Mouse (Mus musculus): ENCODE data around the gene Olfr768. TPM values are rescaled to one million over a fixed set of nuclear protein-coding genes. Genes with fewer than 3 reads are reported as not detected.
"Not testable (repeated sequence)": the region's sequence is repeated elsewhere in the genome, so short reads cannot be mapped to it uniquely, and the experiment has no call there.

Olfr768 gene
- polyA plus RNA-seq, 2 experiments: not detected

- TF ChIP-seq EP300 (IDR thresholded peaks at IDR 0.05; ENCODE audit: low read depth): no peak
- no peak for TF ChIP-seq CTCF (IDR thresholded peaks at IDR 0.05; ENCODE audit: low read depth)
- Histone ChIP-seq H3K4me3 (ENCODE audit: insufficient read depth in 1 of 2, low read depth in 2 of 2, low read length in 2 of 2) (no peak within 1 kb of the TSS), H3K9me3 (ENCODE audit: control insufficient read depth, low read length) (no peaks in the 10 kb centered on the region), H3K4me1 (replicated peaks; ENCODE audit: control insufficient read depth in 2 of 2, insufficient read depth in 2 of 2, low read length in 1 of 2) (no peaks in the 10 kb centered on the region), H3K36me3 (replicated peaks; ENCODE audit: control insufficient read depth, insufficient read depth, low read depth) (no peaks in the 10 kb centered on the region), H3K4me2 (ENCODE audit: low read depth) (no peak within 1 kb of the TSS), H3K27ac (no peak within 1 kb of the TSS), H3K9ac (replicated peaks) (no peak within 1 kb of the TSS), H3K27me3 (ENCODE audit: control insufficient read depth, insufficient read depth, low read length) (no peaks in the 10 kb centered on the region)
- no peak for DNase-seq (ENCODE audit: low read depth in 3 of 3, low spot score in 3 of 3)
- WGBS (ENCODE audit: insufficient replicate concordance): 57% methylated on average over 2 of the region's 2 CpGs
- ATAC-seq (ENCODE audit: insufficient read depth): no peak
Observed at GRCm38 (mm10) chr10:129068877-129069276, 30.3 kb downstream of the Olfr768 start, which contains the start of gene Olfr766-ps1. TSS of gene Olfr766-ps1 (minus strand) at chr10:129068977.

GRCm38 (mm10) chr10:129049898-129050297 lies 49.3 kb downstream of the Olfr768 start, which contains the start of gene Olfr765:
TSS of gene Olfr765 (minus strand) at chr10:129049998.
- not testable (repeated sequence) for DNase-seq (ENCODE audit: low read depth in 3 of 3, low spot score in 3 of 3); H3K27ac ChIP-seq; H3K9ac ChIP-seq (replicated peaks); H3K9me3 ChIP-seq (ENCODE audit: control insufficient read depth, low read length); H3K27me3 ChIP-seq (ENCODE audit: control insufficient read depth, insufficient read depth, low read length); H3K4me2 ChIP-seq (ENCODE audit: low read depth); H3K36me3 ChIP-seq (replicated peaks; ENCODE audit: control insufficient read depth, insufficient read depth, low read depth); H3K4me1 ChIP-seq (replicated peaks; ENCODE audit: control insufficient read depth in 2 of 2, insufficient read depth in 2 of 2, low read length in 1 of 2); ATAC-seq (ENCODE audit: insufficient read depth); H3K4me3 ChIP-seq (ENCODE audit: insufficient read depth in 1 of 2, low read depth in 2 of 2, low read length in 2 of 2)

Other genes with a start within 250 kb of the Olfr768 start
- 0.32 and 0.36 TPM in 2 replicates for gene Gdf11, start 207.7 kb downstream of the Olfr768 start, polyA plus RNA-seq (2012; rRNA removed)
- 0.16 and 0.23 TPM in 2 replicates for gene Gdf11, start 207.7 kb downstream of the Olfr768 start, polyA plus RNA-seq (2014; fragmentation: Nextera tagmentation; extraction: Ambion mirVana)
- gene Cd63, start 198.4 kb downstream of the Olfr768 start, polyA plus RNA-seq (2012; rRNA removed): 22.5 and 29.6 TPM in 2 replicates
- 73.0 and 85.0 TPM in 2 replicates for gene Cd63, start 198.4 kb downstream of the Olfr768 start, polyA plus RNA-seq (2014; fragmentation: Nextera tagmentation; extraction: Ambion mirVana)
- gene Rdh5, start 176.5 kb downstream of the Olfr768 start, polyA plus RNA-seq (2012; rRNA removed): 12.1 and 12.3 TPM in 2 replicates
- 13.6 and 15.8 TPM in 2 replicates for gene Rdh5, start 176.5 kb downstream of the Olfr768 start, polyA plus RNA-seq (2014; fragmentation: Nextera tagmentation; extraction: Ambion mirVana)
- 67.2 and 95.9 TPM in 2 replicates for gene Bloc1s1, start 175.3 kb downstream of the Olfr768 start, polyA plus RNA-seq (2012; rRNA removed)
- gene Bloc1s1, start 175.3 kb downstream of the Olfr768 start, polyA plus RNA-seq (2014; fragmentation: Nextera tagmentation; extraction: Ambion mirVana): 99.2 and 99.8 TPM in 2 replicates
- 0.09 and 0.19 TPM in 2 replicates for gene Itga7, start 165.6 kb downstream of the Olfr768 start, polyA plus RNA-seq (2012; rRNA removed)
- 0.04 and 0.15 TPM in 2 replicates for gene Itga7, start 165.6 kb downstream of the Olfr768 start, polyA plus RNA-seq (2014; fragmentation: Nextera tagmentation; extraction: Ambion mirVana)
- gene Mettl7b, start 138.4 kb downstream of the Olfr768 start, polyA plus RNA-seq (2012; rRNA removed): not detected in 2 replicates
- not detected in 2 replicates for gene Mettl7b, start 138.4 kb downstream of the Olfr768 start, polyA plus RNA-seq (2014; fragmentation: Nextera tagmentation; extraction: Ambion mirVana)
- gene Olfr9, start 109.9 kb downstream of the Olfr768 start, polyA plus RNA-seq (2012; rRNA removed): not detected in 2 replicates
- gene Olfr9, start 109.9 kb downstream of the Olfr768 start, polyA plus RNA-seq (2014; fragmentation: Nextera tagmentation; extraction: Ambion mirVana): not detected in 2 replicates
- not detected in 2 replicates for gene Olfr763, start 88.6 kb downstream of the Olfr768 start, polyA plus RNA-seq (2012; rRNA removed)
- gene Olfr763, start 88.6 kb downstream of the Olfr768 start, polyA plus RNA-seq (2014; fragmentation: Nextera tagmentation; extraction: Ambion mirVana): not detected in 2 replicates
- gene Olfr764-ps1, start 59.5 kb downstream of the Olfr768 start, polyA plus RNA-seq (2012; rRNA removed): not detected in 2 replicates
- gene Olfr764-ps1, start 59.5 kb downstream of the Olfr768 start, polyA plus RNA-seq (2014; fragmentation: Nextera tagmentation; extraction: Ambion mirVana): not detected in 2 replicates
- gene Olfr765, start 49.4 kb downstream of the Olfr768 start, polyA plus RNA-seq (2012; rRNA removed): not detected in 2 replicates
- not detected in 2 replicates for gene Olfr765, start 49.4 kb downstream of the Olfr768 start, polyA plus RNA-seq (2014; fragmentation: Nextera tagmentation; extraction: Ambion mirVana)
- gene Olfr766-ps1, start 30.4 kb downstream of the Olfr768 start, polyA plus RNA-seq (2012; rRNA removed): not detected in 2 replicates
- gene Olfr766-ps1, start 30.4 kb downstream of the Olfr768 start, polyA plus RNA-seq (2014; fragmentation: Nextera tagmentation; extraction: Ambion mirVana): not detected in 2 replicates
- not detected in 2 replicates for gene Olfr767, start 16.5 kb downstream of the Olfr768 start, polyA plus RNA-seq (2012; rRNA removed)
- not detected in 2 replicates for gene Olfr767, start 16.5 kb downstream of the Olfr768 start, polyA plus RNA-seq (2014; fragmentation: Nextera tagmentation; extraction: Ambion mirVana)
- not detected in 2 replicates for gene Olfr769, start 18.5 kb upstream of the Olfr768 start, polyA plus RNA-seq (2012; rRNA removed)
- not detected in 2 replicates for gene Olfr769, start 18.5 kb upstream of the Olfr768 start, polyA plus RNA-seq (2014; fragmentation: Nextera tagmentation; extraction: Ambion mirVana)
- not detected in 2 replicates for gene Olfr770, start 39.6 kb upstream of the Olfr768 start, polyA plus RNA-seq (2012; rRNA removed)
- not detected in 2 replicates for gene Olfr770, start 39.6 kb upstream of the Olfr768 start, polyA plus RNA-seq (2014; fragmentation: Nextera tagmentation; extraction: Ambion mirVana)
- gene Olfr771, start 65.4 kb upstream of the Olfr768 start, polyA plus RNA-seq (2012; rRNA removed): not detected in 2 replicates
- gene Olfr771, start 65.4 kb upstream of the Olfr768 start, polyA plus RNA-seq (2014; fragmentation: Nextera tagmentation; extraction: Ambion mirVana): not detected in 2 replicates
- gene Olfr772, start 78.5 kb upstream of the Olfr768 start, polyA plus RNA-seq (2012; rRNA removed): not detected in 2 replicates
- gene Olfr772, start 78.5 kb upstream of the Olfr768 start, polyA plus RNA-seq (2014; fragmentation: Nextera tagmentation; extraction: Ambion mirVana): not detected in 2 replicates
- gene Olfr773, start 88.0 kb upstream of the Olfr768 start, polyA plus RNA-seq (2012; rRNA removed): not detected in 2 replicates
- gene Olfr773, start 88.0 kb upstream of the Olfr768 start, polyA plus RNA-seq (2014; fragmentation: Nextera tagmentation; extraction: Ambion mirVana): not detected in 2 replicates
- not detected in 2 replicates for gene Olfr774, start 136.8 kb upstream of the Olfr768 start, polyA plus RNA-seq (2012; rRNA removed)
- not detected in 2 replicates for gene Olfr774, start 136.8 kb upstream of the Olfr768 start, polyA plus RNA-seq (2014; fragmentation: Nextera tagmentation; extraction: Ambion mirVana)
- not detected in 2 replicates for gene Olfr775, start 149.0 kb upstream of the Olfr768 start, polyA plus RNA-seq (2012; rRNA removed)
- gene Olfr775, start 149.0 kb upstream of the Olfr768 start, polyA plus RNA-seq (2014; fragmentation: Nextera tagmentation; extraction: Ambion mirVana): not detected in 2 replicates
- not detected in 2 replicates for gene Olfr776, start 159.8 kb upstream of the Olfr768 start, polyA plus RNA-seq (2012; rRNA removed)
- not detected in 2 replicates for gene Olfr776, start 159.8 kb upstream of the Olfr768 start, polyA plus RNA-seq (2014; fragmentation: Nextera tagmentation; extraction: Ambion mirVana)
- not detected in 2 replicates for gene Olfr777, start 172.1 kb upstream of the Olfr768 start, polyA plus RNA-seq (2012; rRNA removed)
- gene Olfr777, start 172.1 kb upstream of the Olfr768 start, polyA plus RNA-seq (2014; fragmentation: Nextera tagmentation; extraction: Ambion mirVana): not detected in 2 replicates
- not detected in 2 replicates for gene Olfr780, start 218.7 kb upstream of the Olfr768 start, polyA plus RNA-seq (2012; rRNA removed)
- not detected in 2 replicates for gene Olfr780, start 218.7 kb upstream of the Olfr768 start, polyA plus RNA-seq (2014; fragmentation: Nextera tagmentation; extraction: Ambion mirVana)
- gene Olfr781, start 229.5 kb upstream of the Olfr768 start, polyA plus RNA-seq (2012; rRNA removed): not detected in 2 replicates
- not detected in 2 replicates for gene Olfr781, start 229.5 kb upstream of the Olfr768 start, polyA plus RNA-seq (2014; fragmentation: Nextera tagmentation; extraction: Ambion mirVana)
- gene Olfr782, start 249.5 kb upstream of the Olfr768 start, polyA plus RNA-seq (2012; rRNA removed): not detected in 2 replicates
- gene Olfr782, start 249.5 kb upstream of the Olfr768 start, polyA plus RNA-seq (2014; fragmentation: Nextera tagmentation; extraction: Ambion mirVana): not detected in 2 replicates

Measured in liver, embryonic 14.5 days (tissue).